Mouse (Mus musculus): Measurements from ENCODE around the gene Lig4.

DNA sequence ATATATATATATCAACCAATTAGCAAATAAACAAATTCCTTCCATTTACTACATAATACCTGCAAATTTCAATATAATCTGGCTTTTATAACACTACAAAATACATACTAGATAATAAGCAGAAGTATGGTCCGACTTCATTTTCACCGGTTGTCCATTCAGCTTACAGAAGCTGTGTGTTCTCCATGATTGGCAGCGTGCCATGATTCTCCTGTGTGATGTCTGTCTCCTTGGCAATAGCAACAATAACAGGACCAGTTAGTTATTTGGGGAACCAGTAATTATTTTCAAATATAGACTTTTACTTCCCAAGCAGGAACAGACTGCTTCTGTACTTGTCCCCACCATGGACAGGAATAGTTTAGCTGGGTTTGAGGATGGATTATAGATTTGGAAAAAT lies 39.7 kb upstream of the Lig4 start:
- TF ChIP-seq CTCF (IDR thresholded peaks at IDR 0.05; ENCODE audit: low read depth) = no peak
- TF ChIP-seq EP300 (optimal IDR thresholded peaks at IDR 0.05) = no peak

All from stomach, postnatal 0 days (tissue).